Mouse (Mus musculus) myocyte (in vitro differentiated cells): ENCODE measurements around the gene Cadps. TPM values are rescaled to one million over a fixed set of nuclear protein-coding genes. Genes with fewer than 3 reads are reported as not detected.

ENCODE experiments used
- H3K27me3 ChIP-seq: one replicate; pipeline ENCODE4 v1.6.1; 2011; ENCODE audit not compliant: control insufficient read depth, insufficient read depth, insufficient read length
- H3K36me3 ChIP-seq: one replicate; pipeline ENCODE4 v1.6.1; 2011; ENCODE audit not compliant: control insufficient read depth, insufficient read depth
- H3K4me2 ChIP-seq: one replicate; pipeline ENCODE4 v1.6.1; 2011; ENCODE audit warnings: low read depth, control low read depth
- H3K4me3 ChIP-seq: one replicate; pipeline ENCODE4 v1.5.1; 2011; ENCODE audit warnings: mild to moderate bottlenecking, control low read depth, moderate library complexity
- H3K79me2 ChIP-seq: one replicate; pipeline ENCODE4 v1.6.1; 2011; ENCODE audit not compliant: control insufficient read depth, insufficient read depth
- H3ac ChIP-seq: one replicate; pipeline ENCODE4 v1.6.1; 2011; ENCODE audit not compliant: control insufficient read depth, insufficient read length
- CEBPB ChIP-seq: IDR thresholded peaks from 2 replicates; pipeline ENCODE4 v1.6.1; 2011; ENCODE audit warnings: mild to moderate bottlenecking, moderate library complexity; ENCODE audit not compliant: poor library complexity, insufficient read depth, severe bottlenecking
- E2F4 ChIP-seq: IDR thresholded peaks from one replicate; pipeline ENCODE4 v1.6.1; 2011; ENCODE audit warnings: mild to moderate bottlenecking, control low read depth, moderate library complexity; ENCODE audit not compliant: insufficient read depth
- MAX ChIP-seq: IDR thresholded peaks from one replicate; pipeline ENCODE4 v1.6.1; 2011; ENCODE audit warnings: low read depth, mild to moderate bottlenecking, control low read depth
- MYOD1 ChIP-seq, 3 experiments: IDR thresholded peaks; one replicate each; pipeline ENCODE4 v1.6.1; 2011; ENCODE audit warnings: control low read depth in 2 of 3, low read depth in 2 of 3, mild to moderate bottlenecking in 2 of 3, moderate library complexity in 1 of 3; ENCODE audit not compliant: insufficient read length in 2 of 3, control insufficient read depth in 1 of 3
- MYOG ChIP-seq, 3 experiments: IDR thresholded peaks; one replicate each; pipeline ENCODE4 v1.6.1; 2011; ENCODE audit warnings: control low read depth in 2 of 3, low read depth in 2 of 3, mild to moderate bottlenecking in 2 of 3; ENCODE audit not compliant: insufficient read length in 2 of 3, control insufficient read depth in 1 of 3, insufficient read depth in 1 of 3
- POLR2A ChIP-seq: IDR thresholded peaks from one replicate; pipeline ENCODE4 v1.6.1; 2011; ENCODE audit warnings: low read depth, mild to moderate bottlenecking, control low read depth, moderate library complexity; ENCODE audit not compliant: insufficient read length
- POLR2AphosphoS2 ChIP-seq: IDR thresholded peaks from one replicate; pipeline ENCODE4 v1.6.1; 2011; ENCODE audit warnings: low read depth, control low read depth; ENCODE audit not compliant: insufficient read length
- REST ChIP-seq: IDR thresholded peaks from one replicate; pipeline ENCODE4 v1.6.1; 2011; ENCODE audit warnings: mild to moderate bottlenecking, control low read depth, moderate library complexity; ENCODE audit not compliant: insufficient read depth, insufficient read length
- SRF ChIP-seq: IDR thresholded peaks from one replicate; pipeline ENCODE4 v1.6.1; 2011; ENCODE audit warnings: low read depth; ENCODE audit not compliant: control insufficient read depth, insufficient read length
- TCF12 ChIP-seq: IDR thresholded peaks from one replicate; pipeline ENCODE4 v1.6.1; 2011; ENCODE audit warnings: mild to moderate bottlenecking, control low read depth; ENCODE audit not compliant: poor library complexity, insufficient read depth, severe bottlenecking
- TCF3 ChIP-seq: IDR thresholded peaks from one replicate; pipeline ENCODE4 v1.6.1; 2011; ENCODE audit warnings: low read depth, control low read depth; ENCODE audit not compliant: insufficient read length
- USF1 ChIP-seq: IDR thresholded peaks from one replicate; pipeline ENCODE4 v1.6.1; 2011; ENCODE audit warnings: low read depth, mild to moderate bottlenecking, control low read depth, moderate library complexity
- polyA plus RNA-seq: library from polyadenylated mRNA; unstranded; fragments of >200 nt; fragmentation: generic; extraction: Trizol; gene quantifications from one replicate; pipeline ENCODE4 v1.2.1, GENCODE M21; 2012; ENCODE audit warnings: missing spikeins

Gene Cadps
- polyA plus RNA-seq, 1 experiment: not detected

GRCm38 (mm10) chr14:12715906-12716659, 106.8 kb downstream of the Cadps start:
- TF ChIP-seq TCF3: no peak
- TF ChIP-seq MAX: no peak
- no peak for TF ChIP-seq POLR2A
- no peak for TF ChIP-seq REST
- TF ChIP-seq USF1: no peak
- no peak for TF ChIP-seq E2F4
- no peak for TF ChIP-seq MYOG (IDR thresholded peaks at IDR 0.05; ENCODE audit: control insufficient read depth in 1 of 3, insufficient read depth in 1 of 3, insufficient read length in 2 of 3, low read depth in 2 of 3)
- no peak for TF ChIP-seq TCF12
- no peak for TF ChIP-seq CEBPB
- no peak for TF ChIP-seq MYOD1 (IDR thresholded peaks at IDR 0.05; ENCODE audit: control insufficient read depth in 1 of 3, insufficient read length in 2 of 3, low read depth in 2 of 3)
- no peak for TF ChIP-seq POLR2AphosphoS2
- no peak for TF ChIP-seq SRF

GRCm38 (mm10) chr14:12707395-12707794, 115.5 kb downstream of the Cadps start:
- H3K4me3 ChIP-seq: no peak overlapping the region
- no peak overlapping the region for H3ac ChIP-seq

More at GRCm38 (mm10) chr14:12715906-12716659, 106.8 kb downstream of the Cadps start:
- Histone ChIP-seq H3ac (no peak overlapping the region), H3K36me3 (no peaks in the 10 kb centered on the region), H3K4me2 (no peak overlapping the region), H3K27me3 (no peaks in the 10 kb centered on the region), H3K4me3 (no peak overlapping the region), H3K79me2 (no peaks in the 10 kb centered on the region)

GRCm38 (mm10) chr14:12704461-12704860, 118.4 kb downstream of the Cadps start:
- H3K4me3 ChIP-seq: no peak overlapping the region
- no peaks in the 10 kb centered on the region for H3K79me2 ChIP-seq
- H3K27me3 ChIP-seq: no peaks in the 10 kb centered on the region
- H3ac ChIP-seq: no peak overlapping the region
- H3K36me3 ChIP-seq: no peaks in the 10 kb centered on the region
- TF ChIP-seq CEBPB (no peak), SRF (no peak), TCF3 (no peak), MAX (no peak), E2F4 (no peak), TCF12 (no peak), POLR2A (no peak), POLR2AphosphoS2 (no peak), USF1 (no peak), REST (no peak), MYOG (IDR thresholded peaks at IDR 0.05; ENCODE audit: control insufficient read depth in 1 of 3, insufficient read depth in 1 of 3, insufficient read length in 2 of 3, low read depth in 2 of 3) (no peak), MYOD1 (IDR thresholded peaks at IDR 0.05; ENCODE audit: control insufficient read depth in 1 of 3, insufficient read length in 2 of 3, low read depth in 2 of 3) (no peak)
- no peak overlapping the region for H3K4me2 ChIP-seq

More at GRCm38 (mm10) chr14:12707395-12707794, 115.5 kb downstream of the Cadps start:
- H3K79me2 ChIP-seq: no peaks in the 10 kb centered on the region
- TF ChIP-seq POLR2AphosphoS2 (no peak), CEBPB (no peak), TCF3 (no peak), SRF (no peak), TCF12 (no peak)
- no peaks in the 10 kb centered on the region for H3K36me3 ChIP-seq
- H3K27me3 ChIP-seq: no peaks in the 10 kb centered on the region
- H3K4me2 ChIP-seq: no peak overlapping the region

- TF ChIP-seq REST (no peak), E2F4 (no peak), POLR2AphosphoS2 (no peak), POLR2A (no peak), MYOD1 (IDR thresholded peaks at IDR 0.05; ENCODE audit: control insufficient read depth in 1 of 3, insufficient read length in 2 of 3, low read depth in 2 of 3) (no peak), TCF3 (no peak), TCF12 (no peak), MAX (no peak), CEBPB (no peak), SRF (no peak), USF1 (no peak), MYOG (IDR thresholded peaks at IDR 0.05; ENCODE audit: control insufficient read depth in 1 of 3, insufficient read depth in 1 of 3, insufficient read length in 2 of 3, low read depth in 2 of 3) (no peak)
- Histone ChIP-seq H3K27me3 (no peaks in the 10 kb centered on the region), H3K36me3 (no peaks in the 10 kb centered on the region), H3ac (no peak overlapping the region), H3K4me3 (no peak overlapping the region), H3K79me2 (no peaks in the 10 kb centered on the region), H3K4me2 (no peak overlapping the region)
These were observed 132.7 kb downstream of the Cadps start for GRCm38 (mm10) chr14:12690201-12690600.
